Mouse (Mus musculus): ENCODE results near the gene Runx2. TPM values are rescaled to one million over a fixed set of nuclear protein-coding genes. Genes with fewer than 3 reads are reported as not detected.

The Runx2 gene
- total RNA-seq, 2 experiments from 2014 or later: 0.35 to 0.51 TPM

- intact Hi-C loops (cut with DNase I): no loop called here
- no peak for DNase-seq
These were observed 180.8 kb downstream of the Runx2 start for GRCm38 (mm10) chr17:44633607-44634415.

- intact Hi-C loops (cut with DNase I): no loop called here
- no peak for DNase-seq
These were observed 181.7 kb downstream of the Runx2 start for GRCm38 (mm10) chr17:44632941-44633340.

- no peak for DNase-seq
- intact Hi-C loops (cut with DNase I): no loop called here
These were observed 182.3 kb downstream of the Runx2 start for GRCm38 (mm10) chr17:44632292-44632691.

GRCm38 (mm10) chr17:44631577-44631976, 183.0 kb downstream of the Runx2 start:
- intact Hi-C loops (cut with DNase I): no loop called here
- no peak for DNase-seq

- intact Hi-C loops (cut with DNase I): no loop called here
- DNase-seq: no peak
These were observed 187.3 kb downstream of the Runx2 start for GRCm38 (mm10) chr17:44627317-44627716.

- intact Hi-C loops (cut with DNase I): no loop called here
These were observed 190.9 kb downstream of the Runx2 start for GRCm38 (mm10) chr17:44623707-44624106.

GRCm38 (mm10) chr17:44623271-44623670, 191.3 kb downstream of the Runx2 start:
- DNase-seq: no peak
- intact Hi-C loops (cut with DNase I): no loop called here

More at GRCm38 (mm10) chr17:44623707-44624106, 190.9 kb downstream of the Runx2 start:
- no peak for DNase-seq

GRCm38 (mm10) chr17:44620456-44620855, 194.1 kb downstream of the Runx2 start:
- intact Hi-C loops (cut with DNase I): no loop called here
- DNase-seq: no peak

GRCm38 (mm10) chr17:44618691-44619090, 195.9 kb downstream of the Runx2 start:
- DNase-seq: peak in 1 of 2 experiments; percentile 36
- intact Hi-C loops (cut with DNase I): no loop called here

GRCm38 (mm10) chr17:44618175-44618574, 196.4 kb downstream of the Runx2 start:
- intact Hi-C loops (cut with DNase I): no loop called here
- DNase-seq: peak; percentile 59 to 62

- no peak for DNase-seq
- intact Hi-C loops (cut with DNase I): no loop called here
These were observed 196.9 kb downstream of the Runx2 start for GRCm38 (mm10) chr17:44617741-44618140.

- peak in 1 of 2 experiments; percentile 27 for DNase-seq
- intact Hi-C loops (cut with DNase I): no loop called here
These were observed 200.6 kb downstream of the Runx2 start for GRCm38 (mm10) chr17:44613716-44614715.

- intact Hi-C loops (cut with DNase I): no loop called here
These were observed 202.0 kb downstream of the Runx2 start for GRCm38 (mm10) chr17:44612641-44613040.

GRCm38 (mm10) chr17:44612002-44612401, 202.6 kb downstream of the Runx2 start:
- intact Hi-C loops (cut with DNase I): no loop called here
- DNase-seq: no peak

More at GRCm38 (mm10) chr17:44612641-44613040, 202.0 kb downstream of the Runx2 start:
- no peak for DNase-seq

GRCm38 (mm10) chr17:44611543-44611942, 203.1 kb downstream of the Runx2 start:
- DNase-seq: no peak
- intact Hi-C loops (cut with DNase I): no loop called here

- DNase-seq: no peak
These were observed 203.8 kb downstream of the Runx2 start for GRCm38 (mm10) chr17:44610828-44611227.

GRCm38 (mm10) chr17:44609897-44610641, 204.5 kb downstream of the Runx2 start:
- no peak for DNase-seq
- intact Hi-C loops (cut with DNase I): no loop called here

More at GRCm38 (mm10) chr17:44610828-44611227, 203.8 kb downstream of the Runx2 start:
- intact Hi-C loops (cut with DNase I): no loop called here

GRCm38 (mm10) chr17:44609356-44609755, 205.2 kb downstream of the Runx2 start:
- intact Hi-C loops (cut with DNase I): no loop called here
- no peak for DNase-seq

GRCm38 (mm10) chr17:44608907-44609306, 205.7 kb downstream of the Runx2 start:
- intact Hi-C loops (cut with DNase I): no loop called here
- DNase-seq: no peak

GRCm38 (mm10) chr17:44607383-44607782, 207.2 kb downstream of the Runx2 start:
- no peak for DNase-seq
- intact Hi-C loops (cut with DNase I): no loop called here
